Mouse (Mus musculus): ENCODE measurements around the gene Ptpn11. TPM values are rescaled to one million over a fixed set of nuclear protein-coding genes. Genes with fewer than 3 reads are reported as not detected.

The Ptpn11 gene
- polyA plus RNA-seq, 1 experiment from 2014 or later, result 17.2 TPM

DNA sequence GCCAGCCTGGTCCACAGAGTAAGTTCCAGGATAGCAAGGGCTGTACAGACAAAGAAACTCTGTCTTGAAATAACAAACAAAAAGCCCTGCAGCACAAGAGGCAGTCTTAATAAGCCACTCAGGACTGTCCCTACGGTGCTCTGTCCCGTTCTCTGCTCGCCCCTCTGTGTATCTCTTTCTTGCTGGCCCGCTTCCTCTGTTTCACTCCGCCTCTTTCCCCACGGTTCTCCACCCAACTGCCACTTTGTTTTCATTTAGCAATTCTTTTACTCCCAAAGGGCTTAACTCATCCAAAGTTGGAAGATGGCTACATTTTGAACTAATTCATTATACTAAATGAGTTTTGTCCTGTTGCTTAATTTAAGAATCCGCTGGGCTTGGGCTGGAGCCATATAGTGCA lies 50.9 kb downstream of the Ptpn11 start:
- 74% methylated on average over 7 of the region's 7 CpGs for WGBS
- Histone ChIP-seq H3K9me3 (no peaks in the 10 kb centered on the region), H3K4me2 (no peak overlapping the region), H3K4me3 (no peak overlapping the region), H3K9ac (no peak overlapping the region), H3K27me3 (no peaks in the 10 kb centered on the region), H3K27ac (replicated peaks) (no peak overlapping the region), H3K36me3 (peaks cover 93% of the 10 kb centered on the region), H3K4me1 (replicated peaks) (0 out of 2 replicates have a peak, but pooled peaks cover 6% of the 10 kb centered on the region)
- ATAC-seq (ENCODE audit: low read depth), result no peak

DNA sequence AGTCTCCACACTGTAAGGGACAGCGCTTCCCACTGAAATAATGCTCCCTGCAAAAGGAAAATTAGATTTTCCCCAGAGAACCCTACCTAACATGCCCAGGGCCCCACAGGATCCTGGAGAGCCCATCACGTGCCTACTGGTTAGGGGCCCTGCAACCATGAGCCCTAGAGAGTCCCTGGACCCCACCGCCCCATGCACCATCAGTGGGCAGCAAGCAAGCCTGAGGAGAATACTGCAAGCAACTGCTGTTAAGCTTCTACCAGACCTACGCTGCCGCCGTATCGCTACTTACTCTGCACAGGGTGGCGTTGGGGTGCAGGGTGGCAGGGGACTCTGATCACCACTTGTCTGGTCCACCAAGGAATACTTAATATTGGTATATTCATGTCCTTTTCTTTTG lies 54.1 kb downstream of the Ptpn11 start:
- 94% methylated on average over 8 of the region's 8 CpGs for WGBS
- no peak overlapping the region for H3K9ac ChIP-seq
- H3K4me3 ChIP-seq, result no peak overlapping the region
- no peaks in the 10 kb centered on the region for H3K9me3 ChIP-seq
- ATAC-seq (ENCODE audit: low read depth), result no peak
- H3K27me3 ChIP-seq, result no peaks in the 10 kb centered on the region
- peaks cover 91% of the 10 kb centered on the region for H3K36me3 ChIP-seq
- no peak overlapping the region for H3K27ac ChIP-seq (replicated peaks)
- no peak overlapping the region for H3K4me2 ChIP-seq
- H3K4me1 ChIP-seq (replicated peaks), result no peaks in the 10 kb centered on the region

DNA sequence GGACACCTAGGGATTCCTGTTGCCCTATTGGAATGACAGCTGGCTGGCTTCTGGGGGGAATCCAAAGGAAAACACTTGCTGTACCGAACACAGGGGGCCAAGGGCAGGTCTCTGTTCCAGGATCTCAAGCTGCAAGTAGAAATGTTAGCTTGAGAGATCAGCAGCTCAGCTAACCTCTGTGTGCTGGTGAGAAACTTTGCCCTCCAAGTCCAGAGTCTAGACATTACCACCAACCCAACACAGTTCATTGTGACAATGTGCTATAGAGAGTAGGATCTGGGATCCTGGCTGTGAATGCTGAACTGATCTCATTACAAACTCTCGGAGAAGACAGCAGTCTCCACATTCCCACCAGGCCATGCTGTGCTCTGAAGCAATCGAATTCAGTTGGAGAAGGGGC lies 59.4 kb downstream of the Ptpn11 start:
- H3K36me3 ChIP-seq, result peaks cover 74% of the 10 kb centered on the region
- no peak overlapping the region for H3K4me3 ChIP-seq
- ATAC-seq (ENCODE audit: low read depth), result no peak
- 91% methylated on average over 3 of the region's 3 CpGs for WGBS
- H3K9ac ChIP-seq, result no peak overlapping the region
- H3K27ac ChIP-seq (replicated peaks), result no peak overlapping the region
- H3K27me3 ChIP-seq, result no peaks in the 10 kb centered on the region
- no peak overlapping the region for H3K4me2 ChIP-seq
- no peaks in the 10 kb centered on the region for H3K9me3 ChIP-seq
- H3K4me1 ChIP-seq (replicated peaks), result no peaks in the 10 kb centered on the region

DNA sequence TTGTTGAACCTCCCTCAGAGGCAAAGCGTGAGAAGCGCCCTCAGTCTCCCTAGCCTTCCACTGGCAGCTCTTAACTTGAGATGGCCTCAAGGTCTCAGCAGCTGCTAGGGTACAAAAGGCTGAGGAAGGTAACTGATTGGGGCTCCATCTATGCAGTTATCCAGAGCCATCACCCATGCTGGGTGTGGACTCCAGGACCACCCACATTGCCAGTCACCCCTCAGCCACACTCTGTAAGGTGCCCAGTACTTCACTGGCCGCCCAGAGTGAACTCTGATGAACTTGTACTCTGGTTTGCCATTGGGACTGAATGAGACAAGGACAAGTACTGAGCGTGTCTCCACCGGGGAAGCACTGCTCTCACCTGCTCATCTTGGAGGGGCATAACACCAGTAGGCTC lies 61.9 kb downstream of the Ptpn11 start:
- no peak overlapping the region for H3K4me3 ChIP-seq
- peaks cover 49% of the 10 kb centered on the region for H3K36me3 ChIP-seq
- no peak overlapping the region for H3K4me2 ChIP-seq
- H3K27me3 ChIP-seq, result no peaks in the 10 kb centered on the region
- WGBS, result 92% methylated on average over 5 of the region's 5 CpGs
- H3K4me1 ChIP-seq (replicated peaks), result no peaks in the 10 kb centered on the region
- ATAC-seq (ENCODE audit: low read depth), result no peak
- no peaks in the 10 kb centered on the region for H3K9me3 ChIP-seq
- H3K27ac ChIP-seq (replicated peaks), result no peak overlapping the region
- H3K9ac ChIP-seq, result no peak overlapping the region

DNA sequence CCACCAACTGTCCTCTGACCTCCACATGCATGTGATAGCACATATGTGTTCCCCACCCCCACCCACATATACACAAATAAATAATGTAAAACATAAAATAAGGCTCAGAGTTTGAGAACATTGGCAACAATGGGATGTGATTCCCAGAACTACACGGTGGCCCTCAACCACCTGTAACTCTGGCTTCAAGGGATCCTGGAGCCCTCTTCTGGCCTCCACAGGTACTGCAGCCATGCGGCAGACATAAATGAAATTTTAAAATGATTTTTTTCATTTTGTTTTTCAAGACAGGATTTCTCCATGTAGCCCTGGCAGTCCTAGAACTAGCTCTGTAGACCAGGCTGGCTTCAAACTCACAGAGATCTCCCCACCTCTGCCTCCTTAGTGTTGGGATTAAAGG lies 65.1 kb downstream of the Ptpn11 start:
- peaks cover 20% of the 10 kb centered on the region for H3K36me3 ChIP-seq
- H3K9me3 ChIP-seq, result no peaks in the 10 kb centered on the region
- H3K27ac ChIP-seq (replicated peaks), result no peak overlapping the region
- H3K4me3 ChIP-seq, result no peak overlapping the region
- no peak overlapping the region for H3K4me2 ChIP-seq
- WGBS, result 76% methylated on average over 2 of the region's 2 CpGs
- H3K9ac ChIP-seq, result no peak overlapping the region
- H3K27me3 ChIP-seq, result no peaks in the 10 kb centered on the region
- H3K4me1 ChIP-seq (replicated peaks), result no peaks in the 10 kb centered on the region
- no peak for ATAC-seq (ENCODE audit: low read depth)

- H3K27me3 ChIP-seq, result no peaks in the 10 kb centered on the region
- ATAC-seq (ENCODE audit: low read depth), result no peak
- H3K9me3 ChIP-seq, result no peaks in the 10 kb centered on the region
- H3K36me3 ChIP-seq, result peaks cover 17% of the 10 kb centered on the region
- no peak overlapping the region for H3K27ac ChIP-seq (replicated peaks)
- H3K4me1 ChIP-seq (replicated peaks), result no peaks in the 10 kb centered on the region
- H3K9ac ChIP-seq, result no peak overlapping the region
- H3K4me3 ChIP-seq, result no peak overlapping the region
- no peak overlapping the region for H3K4me2 ChIP-seq
- 88% methylated on average over 14 of the region's 14 CpGs for WGBS
Observed at GRCm38 (mm10) chr5:121125563-121125962, 65.6 kb downstream of the Ptpn11 start.

GRCm38 (mm10) chr5:121124208-121125185 lies 66.7 kb downstream of the Ptpn11 start:
- no peak overlapping the region for H3K27ac ChIP-seq (replicated peaks)
- 46% methylated on average over 5 of the region's 5 CpGs for WGBS

GRCm38 (mm10) chr5:121123399-121123798 lies 67.8 kb downstream of the Ptpn11 start:
- Histone ChIP-seq H3K36me3 (no peaks in the 10 kb centered on the region), H3K27ac (replicated peaks) (peak overlapping the region; percentile 18; the same call in 1 of the 2 replicates), H3K4me1 (replicated peaks) (no peaks in the 10 kb centered on the region), H3K9ac (no peak overlapping the region), H3K4me3 (no peak overlapping the region), H3K9me3 (no peaks in the 10 kb centered on the region), H3K27me3 (no peaks in the 10 kb centered on the region), H3K4me2 (no peak overlapping the region)
- no peak for ATAC-seq (ENCODE audit: low read depth)
- 60% methylated on average over 5 of the region's 5 CpGs for WGBS

More at GRCm38 (mm10) chr5:121124208-121125185, 66.7 kb downstream of the Ptpn11 start:
- Histone ChIP-seq H3K36me3 (peaks cover 9% of the 10 kb centered on the region), H3K27me3 (no peaks in the 10 kb centered on the region), H3K4me3 (no peak overlapping the region), H3K9me3 (no peaks in the 10 kb centered on the region), H3K4me1 (replicated peaks) (no peaks in the 10 kb centered on the region), H3K9ac (no peak overlapping the region), H3K4me2 (no peak overlapping the region)
- ATAC-seq (ENCODE audit: low read depth), result no peak

GRCm38 (mm10) chr5:121122577-121122976 lies 68.6 kb downstream of the Ptpn11 start:
- H3K36me3 ChIP-seq, result no peaks in the 10 kb centered on the region
- no peaks in the 10 kb centered on the region for H3K9me3 ChIP-seq
- 67% methylated on average over 3 of the region's 3 CpGs for WGBS
- no peak overlapping the region for H3K4me2 ChIP-seq
- no peak overlapping the region for H3K27ac ChIP-seq (replicated peaks)
- no peaks in the 10 kb centered on the region for H3K4me1 ChIP-seq (replicated peaks)
- H3K27me3 ChIP-seq, result no peaks in the 10 kb centered on the region
- no peak overlapping the region for H3K9ac ChIP-seq
- no peak overlapping the region for H3K4me3 ChIP-seq
- no peak for ATAC-seq (ENCODE audit: low read depth)

DNA sequence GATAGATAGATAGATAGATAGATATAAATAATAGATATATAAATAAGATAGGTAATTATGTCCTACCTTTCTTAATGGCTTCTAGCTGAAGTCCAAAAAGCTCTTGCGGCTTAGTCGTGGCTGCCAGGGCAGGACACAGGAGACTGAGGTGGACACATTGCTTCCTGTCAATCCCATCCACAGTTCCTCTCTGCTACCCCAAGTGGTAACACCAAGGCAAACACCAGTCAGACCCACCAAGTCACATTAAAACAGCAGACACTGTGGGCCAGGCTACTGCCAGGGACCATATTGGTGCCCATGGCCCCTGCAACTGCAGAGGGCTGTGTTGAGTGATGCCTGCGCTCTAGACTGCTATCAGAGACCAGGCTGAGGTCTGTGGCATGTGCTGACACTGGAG lies 69.2 kb downstream of the Ptpn11 start:
- no peaks in the 10 kb centered on the region for H3K4me1 ChIP-seq (replicated peaks)
- WGBS, result 95% methylated on average over 3 of the region's 3 CpGs
- H3K27me3 ChIP-seq, result no peaks in the 10 kb centered on the region
- no peak overlapping the region for H3K4me3 ChIP-seq
- no peak overlapping the region for H3K9ac ChIP-seq
- H3K27ac ChIP-seq (replicated peaks), result no peak overlapping the region
- H3K9me3 ChIP-seq, result no peaks in the 10 kb centered on the region
- H3K4me2 ChIP-seq, result no peak overlapping the region
- H3K36me3 ChIP-seq, result no peaks in the 10 kb centered on the region
- no peak for ATAC-seq (ENCODE audit: low read depth)

DNA sequence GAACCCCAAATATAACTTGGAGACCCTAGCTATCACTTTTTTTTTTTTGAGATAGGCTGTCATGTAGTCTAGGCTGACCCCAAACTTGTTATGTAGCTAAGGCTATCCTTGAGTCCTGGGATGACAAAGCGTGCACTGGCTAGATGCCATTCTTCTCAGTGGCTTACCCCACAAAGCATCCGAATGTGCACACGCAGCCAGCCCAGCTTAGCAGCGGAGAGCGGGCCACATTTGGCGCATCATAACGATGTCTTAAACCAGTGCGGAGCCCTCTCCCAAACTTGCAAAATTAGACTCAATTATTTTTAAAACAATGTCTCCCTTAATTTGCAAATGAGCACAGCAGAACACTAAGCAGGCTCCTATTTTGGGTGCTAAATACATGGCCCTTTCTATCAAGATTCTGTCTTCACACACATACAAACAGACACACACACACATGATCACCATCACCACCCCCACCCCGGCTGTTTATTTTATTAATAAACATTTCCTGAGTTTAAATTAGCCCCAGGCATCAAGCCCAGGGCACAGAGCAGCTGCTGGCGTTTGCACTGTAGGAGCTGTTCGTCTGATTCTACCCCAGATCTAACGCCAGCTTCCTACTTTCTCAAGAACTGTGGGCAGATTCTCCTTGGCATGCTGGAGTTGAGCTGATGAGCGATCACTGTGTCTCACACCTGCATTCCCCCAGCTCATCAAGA lies 71.7 kb downstream of the Ptpn11 start:
- Histone ChIP-seq H3K4me3 (no peak overlapping the region), H3K4me1 (replicated peaks) (peaks cover 25% of the 10 kb centered on the region), H3K9ac (no peak overlapping the region), H3K4me2 (no peak overlapping the region), H3K27me3 (no peaks in the 10 kb centered on the region), H3K27ac (replicated peaks) (no peak overlapping the region), H3K36me3 (no peaks in the 10 kb centered on the region), H3K9me3 (no peaks in the 10 kb centered on the region)
- no peak for ATAC-seq (ENCODE audit: low read depth)
- 81% methylated on average over 13 of the region's 13 CpGs for WGBS

DNA sequence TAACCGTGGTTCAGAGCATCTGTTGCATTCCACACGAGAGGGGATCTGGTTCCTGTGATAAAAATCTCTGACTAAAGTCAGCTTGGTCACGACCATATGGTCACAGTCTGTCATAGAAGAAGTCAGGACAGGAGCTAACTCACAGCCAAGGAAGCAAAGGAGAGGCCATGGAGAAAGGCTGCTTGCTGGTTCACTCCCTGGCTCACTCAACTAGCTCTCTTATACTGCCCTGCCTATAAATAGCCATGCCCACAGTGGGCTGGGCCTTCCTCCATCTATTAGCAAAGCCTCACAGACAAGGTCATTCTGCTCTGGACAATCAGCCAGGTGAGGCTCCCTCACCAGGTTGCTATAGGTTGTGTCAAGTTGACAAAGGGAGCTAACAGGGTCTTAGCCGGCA lies 72.9 kb downstream of the Ptpn11 start:
- ATAC-seq (ENCODE audit: low read depth), result no peak

More for the DNA sequence above, 72.9 kb downstream of the Ptpn11 start:
- H3K4me1 ChIP-seq (replicated peaks), result peaks cover 36% of the 10 kb centered on the region
- H3K9ac ChIP-seq, result no peak overlapping the region
- H3K27ac ChIP-seq (replicated peaks), result no peak overlapping the region
- H3K4me2 ChIP-seq, result no peak overlapping the region
- H3K4me3 ChIP-seq, result no peak overlapping the region
- H3K36me3 ChIP-seq, result no peaks in the 10 kb centered on the region
- WGBS, result 74% methylated on average over 4 of the region's 4 CpGs
- no peaks in the 10 kb centered on the region for H3K9me3 ChIP-seq
- H3K27me3 ChIP-seq, result no peaks in the 10 kb centered on the region
